Mouse (Mus musculus): ENCODE measurements around the gene Abhd6. TPM values are rescaled to one million over a fixed set of nuclear protein-coding genes. Genes with fewer than 3 reads are reported as not detected.

Abhd6 gene
- polyA plus RNA-seq, 1 experiment from 2014 or later, result 17.8 TPM

DNA sequence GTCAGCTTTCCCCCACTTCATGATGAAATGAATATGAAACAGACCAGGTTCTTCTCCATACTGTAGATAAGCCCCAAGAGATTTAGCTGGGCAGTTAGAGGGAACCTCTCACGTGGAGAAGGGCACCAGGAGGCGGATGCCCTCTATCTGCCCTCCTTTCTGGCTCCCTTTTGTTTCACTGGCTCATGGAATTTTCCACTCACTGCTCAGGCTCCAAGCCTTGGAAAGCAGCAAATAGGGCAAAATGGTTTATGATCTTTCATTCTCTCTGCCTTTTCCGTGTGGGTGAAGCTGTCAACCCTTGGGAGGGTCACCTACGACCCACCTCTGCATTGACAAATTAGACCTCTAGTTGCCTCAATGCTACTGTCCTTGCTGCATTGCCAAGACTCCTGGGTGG, 27.8 kb downstream of the Abhd6 start:
- Histone ChIP-seq H3K9me3 (no peaks in the 10 kb centered on the region), H3K9ac (replicated peaks) (no peak overlapping the region), H3K4me3 (replicated peaks) (no peak overlapping the region), H3K27me3 (no peaks in the 10 kb centered on the region), H3K4me2 (no peak overlapping the region), H3K27ac (no peak overlapping the region), H3K4me1 (replicated peaks) (no peaks in the 10 kb centered on the region), H3K36me3 (no peaks in the 10 kb centered on the region)
- no peak for ATAC-seq (ENCODE audit: insufficient number of reproducible peaks, insufficient read depth, low FRiP score, low TSS enrichment, low read depth)
- WGBS, result 65% methylated on average over 4 of the region's 4 CpGs

GRCm38 (mm10) chr14:8032087-8032944, 29.6 kb downstream of the Abhd6 start:
- H3K27me3 ChIP-seq, result no peaks in the 10 kb centered on the region
- H3K4me2 ChIP-seq, result no peak overlapping the region
- no peak for ATAC-seq (ENCODE audit: insufficient number of reproducible peaks, insufficient read depth, low FRiP score, low TSS enrichment, low read depth)
- no peaks in the 10 kb centered on the region for H3K4me1 ChIP-seq (replicated peaks)
- no peaks in the 10 kb centered on the region for H3K9me3 ChIP-seq
- no peaks in the 10 kb centered on the region for H3K36me3 ChIP-seq
- no peak overlapping the region for H3K4me3 ChIP-seq (replicated peaks)
- 83% methylated on average over 13 of the region's 13 CpGs for whole genome bisulfite sequencing
- no peak overlapping the region for H3K9ac ChIP-seq (replicated peaks)
- H3K27ac ChIP-seq, result no peak overlapping the region

- WGBS, result 85% methylated on average over 5 of the region's 5 CpGs
- H3K4me2 ChIP-seq, result no peak overlapping the region
- H3K9me3 ChIP-seq, result no peaks in the 10 kb centered on the region
- H3K4me3 ChIP-seq (replicated peaks), result no peak overlapping the region
- no peak for ATAC-seq (ENCODE audit: insufficient number of reproducible peaks, insufficient read depth, low FRiP score, low TSS enrichment, low read depth)
- no peak overlapping the region for H3K9ac ChIP-seq (replicated peaks)
- H3K27ac ChIP-seq, result no peak overlapping the region
- no peaks in the 10 kb centered on the region for H3K4me1 ChIP-seq (replicated peaks)
- no peaks in the 10 kb centered on the region for H3K36me3 ChIP-seq
- H3K27me3 ChIP-seq, result no peaks in the 10 kb centered on the region
Observed at GRCm38 (mm10) chr14:8034561-8034960, 31.9 kb downstream of the Abhd6 start.

DNA sequence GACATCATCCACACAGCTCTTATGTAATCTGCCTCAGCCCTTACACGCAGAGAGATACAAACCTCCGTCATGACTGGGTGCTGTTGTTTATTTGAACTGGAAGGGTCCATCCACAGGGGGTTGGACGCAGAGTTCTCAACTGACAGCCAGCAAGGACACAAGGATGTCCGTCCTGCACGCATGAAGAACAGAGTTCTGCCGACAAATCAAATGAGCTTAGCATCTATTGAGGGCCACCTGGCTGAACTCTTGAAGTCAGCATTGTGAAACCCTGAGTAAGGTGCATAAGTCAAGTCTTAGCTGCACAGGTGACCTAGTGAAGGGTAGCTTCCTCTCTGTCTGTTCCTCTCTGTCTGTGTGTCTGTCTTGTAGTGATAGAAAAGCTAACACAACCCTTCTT, 33.2 kb downstream of the Abhd6 start:
- no peaks in the 10 kb centered on the region for H3K9me3 ChIP-seq
- H3K4me3 ChIP-seq (replicated peaks), result no peak overlapping the region
- WGBS, result 89% methylated on average over 6 of the region's 6 CpGs
- no peak overlapping the region for H3K27ac ChIP-seq
- H3K36me3 ChIP-seq, result peaks cover 6% of the 10 kb centered on the region
- no peak overlapping the region for H3K9ac ChIP-seq (replicated peaks)
- H3K4me2 ChIP-seq, result no peak overlapping the region
- ATAC-seq (ENCODE audit: insufficient number of reproducible peaks, insufficient read depth, low FRiP score, low TSS enrichment, low read depth), result no peak
- H3K27me3 ChIP-seq, result no peaks in the 10 kb centered on the region
- no peaks in the 10 kb centered on the region for H3K4me1 ChIP-seq (replicated peaks)

- WGBS, result 78% methylated on average over 5 of the region's 5 CpGs
- no peak for ATAC-seq (ENCODE audit: insufficient number of reproducible peaks, insufficient read depth, low FRiP score, low TSS enrichment, low read depth)
- Histone ChIP-seq H3K9me3 (no peaks in the 10 kb centered on the region), H3K4me2 (no peak overlapping the region), H3K4me3 (replicated peaks) (no peak overlapping the region), H3K9ac (replicated peaks) (no peak overlapping the region), H3K27me3 (no peaks in the 10 kb centered on the region), H3K36me3 (peaks cover 10% of the 10 kb centered on the region), H3K4me1 (replicated peaks) (no peaks in the 10 kb centered on the region), H3K27ac (no peak overlapping the region)
Observed at GRCm38 (mm10) chr14:8036406-8036805, 33.7 kb downstream of the Abhd6 start.

GRCm38 (mm10) chr14:8038150-8038549, 35.4 kb downstream of the Abhd6 start:
- no peak overlapping the region for H3K4me3 ChIP-seq (replicated peaks)
- ATAC-seq (ENCODE audit: insufficient number of reproducible peaks, insufficient read depth, low FRiP score, low TSS enrichment, low read depth), result no peak
- peaks cover 19% of the 10 kb centered on the region for H3K36me3 ChIP-seq
- no peak overlapping the region for H3K27ac ChIP-seq
- H3K9me3 ChIP-seq, result no peaks in the 10 kb centered on the region
- H3K4me1 ChIP-seq (replicated peaks), result no peaks in the 10 kb centered on the region
- no peaks in the 10 kb centered on the region for H3K27me3 ChIP-seq
- H3K9ac ChIP-seq (replicated peaks), result no peak overlapping the region
- no peak overlapping the region for H3K4me2 ChIP-seq
- 76% methylated on average over 5 of the region's 5 CpGs for WGBS

DNA sequence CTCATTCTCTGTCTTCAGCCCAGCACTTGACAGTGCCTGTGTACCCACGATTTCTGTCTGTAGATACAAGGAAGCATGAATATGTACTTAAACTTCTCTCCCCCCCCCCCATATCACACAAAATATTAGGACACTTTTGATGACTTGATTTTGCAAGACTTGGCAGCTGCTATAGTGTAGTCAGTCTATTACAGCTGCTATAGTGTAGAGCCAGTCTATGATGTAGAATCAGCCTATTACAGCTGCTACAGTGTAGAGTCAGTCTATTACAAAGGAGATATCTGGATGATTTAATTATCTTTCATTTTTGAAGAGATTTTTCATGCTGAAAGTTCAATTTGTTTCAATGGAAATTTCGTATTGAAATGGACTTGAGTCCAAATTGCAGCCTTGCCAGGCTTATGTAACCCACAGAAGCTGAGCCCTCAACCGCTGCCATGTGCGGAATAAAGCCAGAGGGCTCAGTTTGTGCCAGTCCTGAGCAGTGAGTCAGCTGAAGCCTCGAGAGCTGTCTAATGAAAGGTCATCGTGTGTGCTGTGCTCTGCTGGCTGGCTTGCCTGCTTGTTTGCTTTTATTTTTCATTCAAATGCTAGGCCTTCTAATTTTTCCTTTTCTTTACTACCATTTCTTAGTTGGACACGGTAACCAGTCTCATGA, 36.2 kb downstream of the Abhd6 start:
- Histone ChIP-seq H3K9ac (replicated peaks) (no peak overlapping the region), H3K27ac (no peak overlapping the region), H3K9me3 (no peaks in the 10 kb centered on the region), H3K4me3 (replicated peaks) (no peak overlapping the region), H3K4me2 (no peak overlapping the region), H3K4me1 (replicated peaks) (no peaks in the 10 kb centered on the region), H3K36me3 (peaks cover 23% of the 10 kb centered on the region), H3K27me3 (no peaks in the 10 kb centered on the region)
- 86% methylated on average over 7 of the region's 7 CpGs for WGBS
- no peak for ATAC-seq (ENCODE audit: insufficient number of reproducible peaks, insufficient read depth, low FRiP score, low TSS enrichment, low read depth)

- Histone ChIP-seq H3K9me3 (no peaks in the 10 kb centered on the region), H3K36me3 (peaks cover 25% of the 10 kb centered on the region), H3K27me3 (no peaks in the 10 kb centered on the region), H3K9ac (replicated peaks) (no peak overlapping the region), H3K4me1 (replicated peaks) (no peaks in the 10 kb centered on the region), H3K4me3 (replicated peaks) (no peak overlapping the region), H3K27ac (no peak overlapping the region), H3K4me2 (no peak overlapping the region)
- 70% methylated on average over 3 of the region's 3 CpGs for WGBS
- no peak for ATAC-seq (ENCODE audit: insufficient number of reproducible peaks, insufficient read depth, low FRiP score, low TSS enrichment, low read depth)
Observed at GRCm38 (mm10) chr14:8040179-8040578, 37.5 kb downstream of the Abhd6 start.

DNA sequence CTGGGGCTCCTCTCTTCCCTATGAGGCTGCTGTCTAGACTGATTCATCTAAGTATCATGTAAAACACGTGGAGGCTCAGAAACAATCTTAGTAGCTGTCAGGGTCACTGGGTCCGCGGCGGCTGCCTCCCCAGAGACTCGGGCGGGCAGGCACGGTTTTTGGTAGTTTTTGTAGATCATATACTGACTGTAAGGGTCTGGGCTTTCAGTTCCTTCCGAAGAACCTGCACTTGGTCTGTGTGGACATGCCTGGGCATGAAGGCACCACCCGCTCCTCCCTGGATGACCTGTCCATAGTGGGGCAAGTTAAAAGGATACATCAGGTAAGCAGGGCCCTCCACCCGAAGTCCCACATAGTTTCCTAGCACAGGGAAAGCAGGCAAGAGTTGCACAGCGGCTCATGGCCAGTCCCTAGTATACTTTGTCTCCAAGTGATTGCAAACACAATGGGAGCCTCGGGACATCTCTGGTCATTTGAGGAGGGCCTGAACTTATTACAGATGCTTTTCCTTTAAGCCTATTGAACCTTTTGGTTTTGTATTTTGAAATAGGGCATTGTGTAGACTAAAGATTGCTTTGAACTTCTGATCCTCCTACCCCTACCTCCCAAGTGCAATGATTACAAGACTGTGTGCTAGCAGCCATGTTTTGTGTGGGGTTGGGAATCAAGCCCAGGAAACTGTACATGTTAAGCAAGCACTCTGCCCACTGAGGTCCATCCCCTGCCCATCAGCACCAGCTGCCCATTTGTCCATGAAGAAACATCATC, 38.4 kb downstream of the Abhd6 start:
- H3K9ac ChIP-seq (replicated peaks), result no peak overlapping the region
- WGBS, result 87% methylated on average over 12 of the region's 12 CpGs
- H3K27ac ChIP-seq, result no peak overlapping the region
- ATAC-seq (ENCODE audit: insufficient number of reproducible peaks, insufficient read depth, low FRiP score, low TSS enrichment, low read depth), result no peak
- H3K9me3 ChIP-seq, result no peaks in the 10 kb centered on the region
- no peak overlapping the region for H3K4me3 ChIP-seq (replicated peaks)
- H3K27me3 ChIP-seq, result no peaks in the 10 kb centered on the region
- peaks cover 29% of the 10 kb centered on the region for H3K36me3 ChIP-seq
- no peak overlapping the region for H3K4me2 ChIP-seq
- no peaks in the 10 kb centered on the region for H3K4me1 ChIP-seq (replicated peaks)

GRCm38 (mm10) chr14:8042120-8042519, 39.4 kb downstream of the Abhd6 start:
- peaks cover 38% of the 10 kb centered on the region for H3K36me3 ChIP-seq
- no peaks in the 10 kb centered on the region for H3K4me1 ChIP-seq (replicated peaks)
- no peak overlapping the region for H3K9ac ChIP-seq (replicated peaks)
- WGBS, result 88% methylated on average over 2 of the region's 2 CpGs
- no peaks in the 10 kb centered on the region for H3K27me3 ChIP-seq
- H3K4me2 ChIP-seq, result no peak overlapping the region
- no peak overlapping the region for H3K27ac ChIP-seq
- H3K4me3 ChIP-seq (replicated peaks), result no peak overlapping the region
- H3K9me3 ChIP-seq, result no peaks in the 10 kb centered on the region
- ATAC-seq (ENCODE audit: insufficient number of reproducible peaks, insufficient read depth, low FRiP score, low TSS enrichment, low read depth), result no peak

- H3K36me3 ChIP-seq, result peaks cover 40% of the 10 kb centered on the region
- no peak overlapping the region for H3K9ac ChIP-seq (replicated peaks)
- no peaks in the 10 kb centered on the region for H3K27me3 ChIP-seq
- H3K27ac ChIP-seq, result no peak overlapping the region
- no peaks in the 10 kb centered on the region for H3K9me3 ChIP-seq
- 93% methylated on average over 9 of the region's 9 CpGs for WGBS
- no peak overlapping the region for H3K4me2 ChIP-seq
- H3K4me3 ChIP-seq (replicated peaks), result no peak overlapping the region
- H3K4me1 ChIP-seq (replicated peaks), result no peaks in the 10 kb centered on the region
- ATAC-seq (ENCODE audit: insufficient number of reproducible peaks, insufficient read depth, low FRiP score, low TSS enrichment, low read depth), result no peak
Observed at GRCm38 (mm10) chr14:8042577-8042976, 39.9 kb downstream of the Abhd6 start.

Data from limb, embryonic 12.5 days (tissue).